Mouse (Mus musculus) frontal cortex, adult 2 months (tissue): ENCODE data around the gene Fgfr2. TPM values are rescaled to one million over a fixed set of nuclear protein-coding genes. Genes with fewer than 3 reads are reported as not detected.

Experiments
- DNase-seq, 2 experiments: peaks; one replicate each; pipeline ENCODE4 v3.0.0; 2022; ENCODE audit warnings: low spot score in 1 of 2; ENCODE audit errors: extremely low spot score in 1 of 2
- polyA plus RNA-seq: library from polyadenylated mRNA; depleted of rRNA; stranded (reverse); fragments of >200 nt; gene quantifications from 2 replicates; pipeline ENCODE4 v1.2.3, GENCODE M21; 2012

The Fgfr2 gene
- polyA plus RNA-seq, 1 experiment = 69.6 TPM

- peak; percentile 63 to 92 for DNase-seq
These were observed 2360.9 kb downstream of the Fgfr2 start for GRCm38 (mm10) chr7:130762071-130762897.

- no peak for DNase-seq
These were observed 2365.8 kb downstream of the Fgfr2 start for GRCm38 (mm10) chr7:130757326-130757865.

GRCm38 (mm10) chr7:130756343-130756835 is 2366.8 kb downstream of the Fgfr2 start:
- DNase-seq = no peak

- DNase-seq = peak in 1 of 2 experiments; percentile 35
These were observed 2368.4 kb downstream of the Fgfr2 start for GRCm38 (mm10) chr7:130754790-130755189.

GRCm38 (mm10) chr7:130751678-130752077 is 2371.5 kb downstream of the Fgfr2 start:
- no peak for DNase-seq

GRCm38 (mm10) chr7:130750752-130751490 is 2372.2 kb downstream of the Fgfr2 start:
- peak in 1 of 2 experiments; percentile 39 for DNase-seq

- DNase-seq = no peak
These were observed 2374.0 kb downstream of the Fgfr2 start for GRCm38 (mm10) chr7:130749165-130749564.

GRCm38 (mm10) chr7:130743239-130744025 is 2379.7 kb downstream of the Fgfr2 start:
- DNase-seq = no peak

GRCm38 (mm10) chr7:130741099-130741498 is 2382.1 kb downstream of the Fgfr2 start:
- no peak for DNase-seq

- no peak for DNase-seq
These were observed 2388.9 kb downstream of the Fgfr2 start for GRCm38 (mm10) chr7:130734195-130734787.

- no peak for DNase-seq
These were observed 2389.7 kb downstream of the Fgfr2 start for GRCm38 (mm10) chr7:130733423-130733822.

- no peak for DNase-seq
These were observed 2390.2 kb downstream of the Fgfr2 start for GRCm38 (mm10) chr7:130732908-130733307.

GRCm38 (mm10) chr7:130731792-130732191 is 2391.4 kb downstream of the Fgfr2 start:
- DNase-seq = no peak

- DNase-seq = no peak
These were observed 2395.6 kb downstream of the Fgfr2 start for GRCm38 (mm10) chr7:130727560-130727959.

- DNase-seq = no peak
These were observed 2396.3 kb downstream of the Fgfr2 start for GRCm38 (mm10) chr7:130726724-130727422.

- DNase-seq = peak in 1 of 2 experiments; percentile 27
These were observed 2397.0 kb downstream of the Fgfr2 start for GRCm38 (mm10) chr7:130726185-130726584.

GRCm38 (mm10) chr7:130720646-130721335 is 2402.4 kb downstream of the Fgfr2 start:
- DNase-seq = no peak

GRCm38 (mm10) chr7:130719931-130720598 is 2403.1 kb downstream of the Fgfr2 start:
- no peak for DNase-seq
